Mouse (Mus musculus): ENCODE data around the gene Emcn.

DNA sequence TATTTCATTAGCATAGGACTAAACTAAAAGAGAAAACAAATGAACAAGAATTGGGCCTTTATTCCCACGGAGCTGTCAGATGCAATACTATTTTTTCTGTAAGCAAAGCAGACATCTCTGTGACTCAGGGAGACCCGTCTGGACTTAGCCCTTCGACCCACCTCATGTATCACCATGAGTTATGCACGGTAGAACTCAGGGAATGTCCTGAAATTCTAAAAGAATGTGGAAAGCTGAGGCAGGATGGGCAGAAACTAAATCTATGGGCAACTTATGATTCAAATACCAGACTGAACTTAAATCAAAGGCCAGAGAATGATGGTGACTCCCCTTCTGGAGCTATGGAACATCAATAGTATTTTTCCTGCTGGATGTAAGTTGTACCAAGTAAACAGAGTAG is 8.3 kb upstream of the Emcn start:
- TF ChIP-seq ZC3H11A (IDR thresholded peaks at IDR 0.05; ENCODE audit: borderline replicate concordance, low read depth, low read length) (no peak), CHD2 (IDR thresholded peaks at IDR 0.05; ENCODE audit: low read depth, low read length) (no peak), HCFC1 (IDR thresholded peaks at IDR 0.05; ENCODE audit: borderline replicate concordance, insufficient read depth, low read length) (no peak), ZNF384 (IDR thresholded peaks at IDR 0.05; ENCODE audit: low read depth, low read length) (no peak)
